Mouse (Mus musculus) left cerebral cortex, adult 18-20 months (tissue): ENCODE measurements around the gene Tlr9. TPM values are rescaled to one million over a fixed set of nuclear protein-coding genes. Genes with fewer than 3 reads are reported as not detected.
A peak's percentile ranks its signal among the peaks of the same experiment; 100 is the strongest.

Experiments
- DNase-seq, 2 experiments: peaks; one replicate each; pipeline ENCODE4 v3.0.0; 2021 to 2022; ENCODE audit warnings: low spot score in 2 of 2, mixed read lengths in 1 of 2
- long read RNA-seq, 2 experiments: library from polyadenylated mRNA; stranded (forward); transcript quantifications; one replicate each; pipeline ENCODE4 v2.0.0; 2021
- total RNA-seq, 2 experiments: library from RNA; stranded (reverse); gene quantifications; 2 replicates each; pipeline ENCODE4 v1.2.3; 2021

Gene Tlr9
- total RNA-seq = under 1 TPM; 0.91 to 0.95 TPM
- long read RNA-seq, experiment 1 = 0 reads
- long read RNA-seq, experiment 2 = 0 reads

DNA sequence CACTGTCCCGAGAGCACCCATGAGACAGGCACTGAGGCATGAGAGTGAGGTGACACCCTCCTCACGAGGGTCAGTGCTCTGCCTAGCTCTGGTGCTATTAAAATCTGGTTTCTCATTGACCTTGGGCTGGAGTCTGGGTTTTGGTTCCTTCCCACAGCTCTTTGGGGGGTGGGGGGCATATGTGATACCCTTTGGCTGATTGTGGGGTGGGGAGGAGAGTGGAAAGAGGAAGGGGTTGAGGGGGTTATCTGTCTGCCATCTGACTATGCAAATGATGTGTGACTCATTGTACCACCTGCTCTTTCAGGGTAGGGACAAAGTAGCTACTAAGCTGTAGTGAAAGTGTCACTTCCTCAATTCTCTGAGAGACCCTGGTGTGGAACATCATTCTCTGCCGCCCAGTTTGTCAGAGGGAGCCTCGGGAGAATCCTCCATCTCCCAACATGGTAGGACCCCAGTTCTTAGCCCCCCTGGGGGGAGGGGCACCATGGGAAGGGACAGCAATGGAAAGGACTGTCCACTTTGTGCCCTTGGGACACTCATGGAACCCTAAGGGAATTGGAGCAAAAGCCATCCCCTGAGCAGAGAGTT, at the start of gene Tlr9:
Gene Tlr9 (plus strand): TSS at position 338 of the 591 bp plus-strand sequence.
- no peak for DNase-seq

DNA sequence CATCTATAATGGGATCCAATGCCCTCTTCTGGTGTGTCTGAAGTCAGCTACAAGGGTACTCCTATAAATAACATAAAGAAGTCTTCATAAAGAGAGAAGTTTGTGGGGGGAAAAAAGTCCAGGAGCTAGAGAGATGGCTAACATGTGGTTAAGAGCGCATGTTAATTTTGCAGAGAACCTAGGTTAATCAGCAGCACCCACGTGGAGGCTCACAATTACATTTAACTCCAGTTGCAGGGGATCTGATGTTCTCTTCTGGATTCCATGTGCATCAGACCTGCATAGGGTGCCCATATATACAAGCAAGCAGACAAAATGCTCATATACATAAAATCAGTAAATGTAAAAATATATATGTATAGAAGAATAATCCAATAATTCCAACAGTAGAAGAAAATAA, 49.0 kb upstream of the Tlr9 start:
- DNase-seq = no peak

DNA sequence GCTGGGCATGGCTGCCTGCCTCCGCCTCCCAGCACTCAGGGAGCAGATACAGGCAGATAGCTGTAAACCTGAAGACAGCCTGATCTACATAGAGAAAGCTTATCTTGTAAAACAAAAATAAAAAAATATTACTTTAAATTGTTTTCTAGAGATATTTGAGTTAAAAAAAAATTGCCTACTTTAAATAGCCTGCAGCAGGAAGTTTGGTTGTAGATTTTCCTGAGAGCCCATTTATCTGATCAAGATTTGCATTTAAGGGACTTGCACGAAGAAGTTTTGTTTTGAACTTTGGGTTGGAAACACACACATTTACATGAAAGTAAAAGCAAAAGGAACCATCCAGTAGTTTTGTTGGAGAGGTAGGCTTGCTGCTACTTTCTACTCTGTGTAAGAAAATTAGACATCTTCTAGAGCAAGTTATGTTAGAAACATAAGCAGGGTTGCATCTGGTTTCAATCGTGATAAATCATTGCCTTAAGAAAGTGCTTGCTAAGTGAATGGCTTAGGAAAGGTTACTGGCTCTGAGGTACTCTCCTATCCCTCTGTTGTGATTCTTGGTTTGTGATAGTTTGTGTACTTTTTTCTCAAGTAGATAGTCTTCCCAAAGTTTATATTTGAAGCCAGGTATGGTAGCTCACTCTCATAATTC, 46.7 kb upstream of the Tlr9 start:
- no peak for DNase-seq

DNA sequence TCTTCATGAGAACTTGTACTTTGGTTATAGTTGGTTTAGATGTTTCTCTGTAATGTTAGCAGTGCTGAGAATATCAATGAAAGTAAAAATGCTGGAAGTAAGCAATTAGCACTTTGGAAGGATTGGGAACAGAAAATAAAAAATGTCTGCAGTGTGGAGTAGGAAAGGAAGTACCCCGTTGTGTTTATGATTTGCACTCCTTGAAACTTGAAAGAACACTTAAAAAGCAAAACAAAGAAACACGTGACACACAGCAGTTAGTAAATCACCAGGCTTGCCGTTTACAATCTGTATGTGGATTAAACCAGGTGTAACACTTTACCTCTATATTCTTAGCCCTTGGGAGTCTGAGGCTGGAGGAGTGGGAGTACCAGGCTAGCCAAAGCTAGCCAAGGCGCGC, 45.6 kb upstream of the Tlr9 start:
- DNase-seq = no peak

DNA sequence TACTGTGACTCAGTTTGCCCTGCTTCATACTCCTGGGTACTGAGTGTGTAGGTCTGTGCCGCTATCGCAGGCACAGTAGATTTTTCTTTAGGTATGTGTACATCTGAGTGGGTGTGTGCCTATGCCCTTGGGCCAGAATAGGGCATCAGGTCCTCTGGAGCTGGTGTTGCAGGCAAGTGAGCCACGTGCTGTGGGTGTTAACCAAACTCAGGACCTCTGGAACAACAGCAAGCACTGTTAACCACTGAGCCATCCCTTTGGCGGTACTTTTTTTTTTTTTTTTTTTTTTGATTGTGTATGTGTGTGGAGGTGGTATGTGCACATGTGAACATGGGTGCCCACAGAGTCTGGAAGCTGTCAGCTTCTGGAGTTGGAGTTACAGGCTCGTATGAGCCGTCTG, 44.6 kb upstream of the Tlr9 start:
- DNase-seq = no peak

DNA sequence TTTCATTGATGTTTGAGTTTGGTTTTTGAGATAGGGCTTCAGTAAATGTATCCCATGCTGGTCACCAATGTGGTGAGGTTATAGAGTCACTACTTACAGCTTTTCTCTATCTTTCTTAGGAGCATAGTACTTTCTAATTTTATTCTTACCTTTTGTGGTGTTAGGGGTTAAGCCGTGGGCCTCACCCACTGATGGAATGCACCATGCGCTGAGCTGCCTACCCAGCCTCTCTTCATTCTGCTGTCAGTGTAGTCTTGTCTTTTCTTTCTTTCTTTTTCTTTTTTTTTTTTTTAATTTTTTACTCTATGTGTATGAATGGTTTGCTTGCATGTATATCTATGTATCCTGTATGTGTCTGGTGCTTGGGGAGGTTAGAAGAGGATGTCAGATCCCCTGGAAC, 42.9 kb upstream of the Tlr9 start:
- no peak for DNase-seq

DNA sequence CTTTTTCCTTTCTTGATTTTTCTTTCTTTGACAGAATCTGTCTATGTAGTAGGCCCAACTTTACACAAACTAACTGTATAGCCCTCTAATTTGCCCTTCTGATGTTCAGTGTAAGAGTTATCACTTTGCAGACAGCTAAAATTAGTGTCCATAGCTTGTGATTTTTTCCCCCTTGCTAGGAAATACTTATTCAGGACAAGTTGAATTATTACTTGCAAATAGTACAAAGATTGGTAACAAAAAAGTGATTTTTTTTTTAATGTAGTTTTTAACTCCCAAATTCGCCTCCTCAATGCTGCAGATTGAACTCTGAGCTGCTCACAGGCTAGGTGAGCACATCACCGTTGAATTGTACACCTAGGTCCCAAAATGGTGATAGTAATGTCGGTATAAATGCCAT, 42.4 kb upstream of the Tlr9 start:
- DNase-seq = no peak

DNA sequence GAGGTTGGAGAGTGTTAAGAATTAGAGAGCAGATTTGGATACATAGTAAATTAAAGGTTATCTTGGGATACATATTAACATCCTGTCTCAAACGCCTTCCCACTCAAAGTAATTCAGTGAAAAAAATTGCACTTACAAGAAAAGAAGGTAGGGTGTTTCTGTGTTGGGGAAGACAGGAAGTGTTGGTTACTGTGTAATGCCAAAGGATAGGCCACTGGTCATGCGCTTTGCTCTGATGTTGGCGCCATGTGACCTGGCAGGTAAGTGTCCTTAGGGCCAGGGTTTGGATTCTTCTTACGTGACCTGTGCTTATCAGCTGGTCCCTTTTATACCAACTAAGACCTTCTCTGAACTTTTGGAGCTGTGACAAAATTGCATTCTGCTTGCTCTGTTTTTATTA, 40.3 kb upstream of the Tlr9 start:
- no peak for DNase-seq

DNA sequence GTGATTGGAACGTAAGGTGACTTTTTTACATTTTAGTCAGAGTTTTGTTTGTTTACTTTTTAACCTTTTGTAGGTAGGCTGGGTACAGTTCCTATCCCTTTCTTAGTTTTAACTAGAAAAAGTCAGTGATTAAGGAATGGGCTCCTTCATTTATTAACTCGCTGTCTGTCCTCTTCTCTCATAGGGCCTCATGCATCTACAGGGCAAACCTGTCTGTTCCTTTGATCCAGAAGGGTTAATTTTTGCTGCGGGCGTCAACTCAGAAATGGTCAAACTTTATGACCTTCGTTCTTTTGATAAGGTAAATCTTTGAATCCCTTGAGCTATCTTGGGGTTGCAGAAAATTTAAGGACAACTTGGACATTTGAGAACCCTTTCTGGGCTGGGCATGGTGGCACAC, 38.4 kb upstream of the Tlr9 start:
- no peak for DNase-seq

DNA sequence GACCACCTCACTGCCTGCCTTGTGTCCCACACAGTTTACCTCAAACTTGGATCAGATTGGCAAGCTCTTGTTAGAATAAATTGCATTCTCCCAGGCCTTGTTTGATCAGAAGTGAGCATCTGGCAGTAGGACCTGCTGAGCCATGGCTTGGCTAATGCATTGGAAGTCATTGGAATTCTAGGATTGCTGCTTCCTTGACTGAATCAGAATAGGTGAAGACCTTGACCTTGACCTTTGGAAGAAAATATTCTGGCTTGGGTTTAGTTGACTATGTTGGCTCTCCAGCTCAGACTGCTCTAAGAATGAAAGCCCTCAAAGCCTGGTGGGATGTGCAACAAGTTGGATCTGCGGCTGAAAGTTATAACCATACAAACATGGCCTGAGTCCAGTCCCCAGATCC, 31.0 kb upstream of the Tlr9 start:
- no peak for DNase-seq

DNA sequence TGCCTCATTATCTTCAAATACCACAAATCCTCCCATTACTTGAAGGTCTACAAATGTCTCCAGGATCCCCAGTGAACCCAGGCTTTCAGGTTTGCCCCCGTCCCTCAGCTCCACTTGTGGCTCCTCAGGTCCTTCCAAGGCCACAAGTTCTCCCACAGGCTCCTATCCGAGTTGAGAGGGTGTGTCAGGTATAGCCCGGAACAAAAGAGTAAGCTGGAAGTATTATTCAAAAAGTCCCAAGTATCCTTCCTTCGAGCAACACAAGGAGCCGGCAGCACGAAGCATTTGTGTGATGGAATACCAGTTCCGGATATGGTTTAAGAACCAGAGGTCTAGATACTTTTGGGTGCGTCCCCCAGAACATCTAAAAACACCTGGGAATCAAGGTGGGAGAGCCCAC, 30.4 kb upstream of the Tlr9 start:
- no peak for DNase-seq

DNA sequence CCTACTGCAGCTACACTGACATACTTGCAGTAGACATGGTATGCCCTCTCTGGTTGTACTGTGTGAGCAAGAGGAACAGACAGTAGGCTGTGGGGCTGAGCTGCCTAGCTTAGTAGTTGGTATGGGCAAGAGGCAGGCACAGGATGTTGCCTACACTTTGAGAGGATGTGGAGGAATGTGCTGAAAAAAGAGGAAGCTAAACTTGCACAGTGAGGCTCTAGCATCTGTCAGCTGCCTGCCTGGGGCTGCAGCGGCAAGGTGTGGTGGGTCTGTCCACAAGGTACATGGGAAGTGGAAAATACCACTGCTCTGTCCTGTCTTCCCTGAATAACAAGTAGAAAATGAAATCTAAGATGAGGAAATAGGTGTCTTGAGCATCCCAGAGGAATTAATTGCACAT, 29.4 kb upstream of the Tlr9 start:
- DNase-seq = peak; percentile 39 to 42

DNA sequence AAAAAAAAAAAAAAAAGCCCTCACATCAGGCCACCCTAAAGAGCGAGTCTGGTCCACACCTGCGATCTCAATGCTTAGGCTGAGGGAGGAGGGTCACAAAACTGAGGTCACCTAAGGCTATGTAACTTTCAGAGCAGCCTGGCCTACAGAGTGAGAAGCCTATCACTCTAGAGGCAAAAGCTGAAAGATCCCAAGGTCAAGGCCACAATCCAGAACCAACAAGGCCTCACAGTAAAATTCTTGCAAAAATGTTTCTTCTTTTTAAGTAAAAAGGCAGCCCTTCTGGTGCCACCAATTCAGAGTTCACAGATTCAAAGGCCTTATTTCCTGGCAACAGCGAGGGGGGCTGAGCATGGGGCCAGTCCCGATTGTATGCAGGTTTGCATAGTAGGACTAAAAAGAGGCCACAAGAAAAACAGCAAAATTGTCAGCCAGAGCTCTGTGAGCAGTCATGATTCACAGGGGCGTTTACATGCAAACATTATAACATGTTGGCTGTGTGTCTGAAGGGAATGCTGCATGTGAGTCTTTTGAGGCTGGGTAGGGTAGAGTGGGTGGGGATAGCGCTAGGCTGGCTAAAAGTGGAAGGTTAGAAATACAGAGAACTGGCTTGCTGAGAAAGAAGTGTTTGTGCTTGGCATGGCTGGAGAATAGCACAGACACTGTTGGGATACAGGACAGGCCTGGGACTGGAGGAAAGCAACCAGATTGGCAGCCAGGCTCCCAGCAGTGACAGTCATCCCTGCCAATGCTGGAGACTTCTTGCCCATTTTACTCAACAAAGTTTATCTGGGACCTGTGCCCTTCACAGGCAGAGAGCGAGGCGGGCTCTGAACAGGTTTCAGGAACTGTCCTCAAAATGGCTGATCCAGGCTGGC, 28.2 kb upstream of the Tlr9 start:
- DNase-seq = peak in 1 of 2 experiments; percentile 51

DNA sequence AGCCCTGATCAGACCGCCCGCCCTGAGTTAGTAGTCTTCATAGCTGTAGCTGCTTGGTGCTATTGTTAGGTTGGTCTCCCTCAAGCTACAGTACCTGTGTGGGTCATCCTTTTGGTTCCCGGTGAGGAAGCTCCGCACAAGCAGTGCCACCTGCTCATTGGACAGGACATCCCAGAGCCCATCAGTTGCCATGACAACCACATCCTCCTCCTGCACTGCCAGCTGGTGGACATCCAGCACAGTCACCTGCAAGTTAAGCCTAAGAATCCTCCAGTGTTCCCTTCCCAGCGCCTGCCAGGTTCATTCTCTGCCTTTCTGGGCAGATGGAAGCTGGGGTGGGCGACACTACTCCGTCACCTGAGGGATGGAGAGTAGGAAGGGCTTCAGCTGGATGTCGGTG, 26.7 kb upstream of the Tlr9 start:
- no peak for DNase-seq

DNA sequence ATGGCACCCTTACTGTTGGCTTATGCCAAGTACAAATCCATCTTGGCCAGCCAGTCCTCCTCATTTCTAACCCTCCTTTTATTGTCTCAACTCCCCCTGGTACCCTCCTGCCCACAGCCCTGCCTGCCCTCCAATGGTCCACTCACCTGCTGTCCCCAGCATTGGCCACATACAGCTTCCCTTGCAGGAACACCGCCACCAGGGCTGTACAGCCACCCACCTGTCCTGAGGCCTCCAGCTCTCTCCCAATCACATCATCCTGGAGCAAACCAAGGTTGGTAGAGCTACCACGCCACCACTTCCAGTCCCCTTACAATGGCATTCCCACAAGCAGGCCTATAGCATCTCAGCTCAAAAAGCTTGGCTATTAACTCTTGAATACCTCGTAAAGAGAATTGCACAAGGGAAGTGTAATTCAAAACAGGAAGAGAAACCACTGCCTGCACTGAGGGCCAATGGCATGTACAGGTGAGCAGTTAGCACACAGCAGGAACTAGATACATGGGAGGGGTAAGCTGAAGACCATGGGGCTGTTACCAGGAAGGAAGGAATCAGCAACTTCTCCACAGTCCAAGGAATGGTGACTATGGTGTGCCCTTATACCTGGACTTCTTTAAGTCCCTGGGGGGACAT, 25.2 kb upstream of the Tlr9 start:
- DNase-seq = no peak

DNA sequence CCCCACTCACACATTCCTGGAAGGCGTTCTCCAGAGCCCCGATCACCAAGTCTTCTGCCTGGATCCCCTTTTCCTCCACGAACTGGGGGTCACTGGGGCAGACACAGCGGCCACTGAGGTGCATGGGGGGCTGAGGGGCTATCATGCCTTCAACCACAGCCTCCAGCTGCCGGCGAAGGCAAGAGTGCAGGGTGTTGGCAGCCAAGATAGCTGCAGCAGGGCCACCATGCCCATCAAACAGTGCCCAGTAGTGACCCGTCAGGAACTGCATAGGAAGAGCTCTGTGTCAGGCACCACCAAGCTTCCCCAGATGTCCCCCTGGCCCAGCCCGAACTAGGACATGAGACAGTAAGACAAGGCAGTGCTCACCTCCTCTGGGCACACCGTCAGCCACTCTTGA, 24.7 kb upstream of the Tlr9 start:
- DNase-seq = no peak

DNA sequence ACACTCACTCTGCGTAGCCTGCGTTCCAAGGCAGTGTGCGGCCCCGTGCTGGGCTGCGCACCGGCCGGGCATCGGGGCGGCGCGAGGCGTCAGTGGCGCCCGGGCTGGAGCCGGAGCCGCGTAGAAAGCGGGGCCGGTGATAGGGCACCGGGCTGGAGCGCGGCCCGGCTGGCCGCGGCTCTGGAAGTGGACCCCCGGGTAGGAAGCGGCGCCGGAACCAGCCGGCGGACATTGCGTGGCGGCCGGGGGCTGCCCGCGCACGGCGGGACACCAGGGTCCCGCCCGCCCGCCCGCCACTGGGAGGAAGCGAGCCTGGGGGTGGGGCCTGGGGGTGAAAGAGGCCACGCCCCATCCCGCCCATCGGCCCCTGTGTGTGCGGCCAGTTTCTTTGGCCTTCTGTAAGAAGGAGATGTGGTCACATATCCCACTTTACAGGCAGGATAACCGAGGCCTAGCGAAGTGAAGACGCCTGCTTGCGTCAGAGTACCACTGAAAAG, 23.4 kb upstream of the Tlr9 start:
- DNase-seq = peak; percentile 42 to 48

DNA sequence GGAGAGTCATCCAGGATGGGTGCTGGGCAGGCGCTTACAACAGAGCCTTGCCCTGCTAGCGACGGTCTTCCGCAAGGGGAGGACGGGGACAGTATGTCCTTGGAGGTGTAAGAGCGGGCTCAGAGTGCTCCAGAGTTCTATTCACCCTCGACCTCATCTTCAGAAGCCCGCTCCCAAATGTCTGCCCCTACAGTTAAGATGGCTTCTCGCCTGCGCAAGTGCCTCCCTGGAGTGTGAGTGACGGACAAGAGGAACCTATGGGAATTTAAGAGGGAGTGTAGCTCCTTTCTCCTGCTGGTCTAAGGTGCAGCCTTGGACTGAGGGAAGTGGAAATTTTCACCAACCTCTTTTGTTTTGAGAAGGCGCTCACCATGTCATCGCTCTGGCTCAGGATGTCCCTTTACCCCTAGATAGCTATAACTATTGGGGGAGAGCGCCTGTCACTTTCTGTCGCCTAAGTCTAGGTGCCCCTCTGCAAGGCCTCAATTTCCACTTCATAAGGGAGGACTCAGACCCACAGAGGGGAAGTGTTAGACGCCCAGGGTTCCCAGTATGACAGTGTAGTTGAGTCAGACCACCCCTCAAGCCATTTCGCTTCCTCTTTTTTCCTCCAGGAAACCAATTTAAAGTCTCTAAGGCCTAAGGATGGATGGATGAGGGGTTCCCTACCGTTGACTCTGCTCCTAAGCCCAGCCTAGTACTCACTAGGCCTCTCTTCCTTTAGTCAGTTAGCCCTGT, 22.7 kb upstream of the Tlr9 start, which contains the start of gene Ppm1m:
Gene Ppm1m (minus strand): TSS at position 212 of the 738 bp plus-strand sequence.
- no peak for DNase-seq

DNA sequence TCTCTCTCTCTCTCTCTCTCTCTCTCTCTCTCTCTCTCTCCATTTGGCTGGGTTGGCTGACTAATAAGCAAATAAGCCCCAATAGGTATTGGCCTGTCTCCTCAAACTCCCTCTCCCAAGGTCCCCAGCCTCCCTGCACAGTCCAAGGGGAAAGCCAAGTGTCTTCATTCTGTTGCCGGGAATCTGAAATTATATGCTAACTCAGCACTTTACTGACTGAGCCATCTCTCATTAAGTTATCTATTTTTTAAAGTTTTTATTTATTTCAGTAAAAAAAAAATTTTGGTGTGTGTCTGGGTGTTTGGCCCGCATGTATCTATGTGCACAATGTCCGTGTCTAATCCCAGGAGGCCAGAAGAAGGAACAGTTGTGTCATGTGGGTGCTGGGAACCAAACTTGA, 20.5 kb upstream of the Tlr9 start:
- DNase-seq = no peak

DNA sequence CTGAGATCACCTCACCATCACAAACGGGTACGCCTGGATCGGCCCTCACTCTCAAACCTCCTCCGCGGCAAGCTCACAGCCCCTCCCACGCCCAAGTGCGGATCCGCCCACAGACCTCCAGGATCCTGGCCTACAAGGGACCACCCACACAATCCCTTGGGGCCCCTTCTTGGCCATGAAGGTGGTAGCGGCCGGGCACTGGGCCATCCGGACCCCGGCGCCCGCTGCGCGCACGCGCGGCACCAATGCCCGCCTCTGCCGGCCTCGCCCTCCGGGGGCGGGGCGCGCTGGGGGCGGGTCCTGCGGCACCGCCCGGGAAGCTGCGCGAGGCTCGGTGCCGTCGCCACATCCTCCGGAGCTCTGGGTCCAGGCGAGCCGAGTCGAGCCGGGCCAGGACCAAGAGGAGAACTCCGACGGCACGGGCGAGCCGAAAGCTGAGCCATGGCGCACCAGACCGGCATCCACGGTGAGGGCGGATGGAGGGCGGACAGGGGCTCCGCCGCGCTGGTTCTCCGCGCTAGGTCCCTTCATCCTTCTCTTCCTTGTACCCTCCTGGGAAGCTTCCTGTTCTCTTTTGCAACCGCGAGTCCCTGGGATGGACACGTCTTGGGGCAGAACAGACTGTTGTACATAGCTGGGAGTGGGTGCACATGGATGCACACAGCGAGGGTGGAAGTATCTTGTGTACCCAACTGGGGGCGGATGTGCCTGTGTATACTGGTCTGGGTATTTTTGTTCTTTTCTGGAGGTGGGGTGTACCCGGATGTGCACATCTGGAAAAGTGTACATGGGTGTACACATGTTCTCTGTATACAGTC, 19.4 kb upstream of the Tlr9 start, which contains the start of gene Twf2:
Gene Twf2 (plus strand): TSS at position 290 of the 818 bp plus-strand sequence.
- DNase-seq = peak; percentile 81 to 91
